8 mouse cellular contexts compared by ENCODE assay signal in the genomic region with DNA sequence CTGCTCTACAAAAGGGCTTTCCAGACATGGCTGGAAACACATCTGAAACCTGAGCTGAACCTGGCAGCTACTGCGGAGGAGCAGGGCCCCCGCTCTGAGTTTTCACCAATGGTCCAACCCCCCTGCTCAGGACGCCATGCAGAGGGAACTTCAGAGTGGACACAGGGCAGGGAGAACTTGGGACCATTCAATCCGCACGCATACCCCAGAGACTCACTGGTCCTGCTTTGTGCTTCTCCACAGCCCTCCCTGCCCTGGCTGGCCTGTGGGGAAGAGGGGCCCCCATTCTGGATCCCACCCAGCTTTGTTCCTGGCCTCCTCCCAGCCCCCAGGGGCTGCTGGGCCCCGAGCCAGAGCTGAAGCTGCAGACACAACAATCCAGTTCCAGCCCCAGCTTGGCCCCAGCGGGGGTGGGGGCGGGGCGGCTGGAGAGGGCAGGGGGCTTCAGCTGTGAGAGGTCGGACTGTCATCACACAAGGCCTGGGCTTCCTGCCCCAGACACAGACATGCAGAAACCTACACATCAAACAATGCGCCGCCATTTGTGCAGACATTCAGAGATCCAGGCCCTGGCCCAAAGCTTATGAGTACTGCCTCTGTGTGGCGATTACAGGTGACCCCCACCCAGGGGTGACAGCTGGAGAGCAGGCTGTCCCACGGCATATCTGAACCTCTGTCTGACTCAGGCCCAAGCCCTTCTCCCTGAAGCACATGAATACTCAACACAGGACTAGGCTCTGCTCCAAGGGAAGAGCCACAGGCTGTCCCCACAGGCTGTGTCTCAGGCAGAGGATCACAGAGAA. TPM values are rescaled to one million over a fixed set of nuclear protein-coding genes. Genes with fewer than 3 reads are reported as not detected.
DNase-seq lines count a peak whose midpoint lies in the region; ATAC-seq lines count a peak whose summit lies in the region.

No protein-coding gene starts in this region.

- 20% methylated on average over 14 of the region's 14 CpGs for WGBS in kidney, embryonic 15.5 days
- 23% methylated on average over 14 of the region's 14 CpGs for WGBS in heart, embryonic 11.5 days (ENCODE audit: insufficient replicate concordance)
- 17% methylated on average over 14 of the region's 14 CpGs for WGBS in limb, embryonic 13.5 days
- WGBS in neural tube, embryonic 14.5 days = 24% methylated on average over 14 of the region's 14 CpGs

- peaks cover 53% of the 10 kb centered on the region for H3K4me1 ChIP-seq in kidney, embryonic 15.5 days
- H3K4me1 ChIP-seq in heart, embryonic 11.5 days (ENCODE audit: control insufficient read depth, insufficient read depth, low read length) = peaks cover 30% of the 10 kb centered on the region
- peaks cover 60% of the 10 kb centered on the region for H3K4me1 ChIP-seq in limb, embryonic 13.5 days
- peaks cover 16% of the 10 kb centered on the region for H3K4me1 ChIP-seq in neural tube, embryonic 14.5 days (ENCODE audit: control insufficient read depth, insufficient read depth, low read length)

- peak overlapping the region; percentile 21; the same call in 1 of the 2 replicates for H3K4me2 ChIP-seq in kidney, embryonic 15.5 days
- peak overlapping the region; percentile 41 for H3K4me2 ChIP-seq in heart, embryonic 11.5 days
- H3K4me2 ChIP-seq in limb, embryonic 13.5 days (replicated peaks) = peak overlapping the region; percentile 54
- 0 out of 2 replicates have a peak overlapping the region, but pooled peaks have one; percentile 16 for H3K4me2 ChIP-seq in neural tube, embryonic 14.5 days (ENCODE audit: low read depth, low read length)

- no peaks in the 10 kb centered on the region for H3K9me3 ChIP-seq in kidney, embryonic 15.5 days (replicated peaks)
- no peaks in the 10 kb centered on the region for H3K9me3 ChIP-seq in heart, embryonic 11.5 days (replicated peaks; ENCODE audit: control insufficient read depth, low read length)
- H3K9me3 ChIP-seq in limb, embryonic 13.5 days = no peaks in the 10 kb centered on the region
- H3K9me3 ChIP-seq in neural tube, embryonic 14.5 days (ENCODE audit: control insufficient read depth, low read length) = no peaks in the 10 kb centered on the region

- DNase-seq in kidney, postnatal 36 days = no peak
- DNase-seq in embryo, embryonic 10 days (ENCODE audit: low spot score) = peak; percentile 47
- DNase-seq in thymus, postnatal 4 days = no peak

- H3K27ac ChIP-seq in kidney, embryonic 15.5 days = peak overlapping the region; percentile 85
- peak overlapping the region; percentile 86 for H3K27ac ChIP-seq in heart, embryonic 11.5 days (ENCODE audit: low read depth, low read length)
- peak overlapping the region; percentile 97 for H3K27ac ChIP-seq in limb, embryonic 13.5 days
- peak overlapping the region; percentile 84 for H3K27ac ChIP-seq in neural tube, embryonic 14.5 days (ENCODE audit: low read depth, low read length)

- ATAC-seq in kidney, embryonic 15.5 days (replicated peaks; ENCODE audit: low FRiP score) = peak; percentile 71
- peak; percentile 65 for ATAC-seq in heart, embryonic 11.5 days (replicated peaks; ENCODE audit: insufficient number of reproducible peaks, low FRiP score, low TSS enrichment)
- peak; percentile 75 for ATAC-seq in limb, embryonic 13.5 days (ENCODE audit: low FRiP score, low read depth)
- peak; percentile 67 for ATAC-seq in neural tube, embryonic 14.5 days (ENCODE audit: low read depth)
- ATAC-seq in activated CD4-positive, CD25-positive, alpha-beta regulatory T cell, adult 4 months = no peak

- no peak overlapping the region for H3K4me3 ChIP-seq in kidney, embryonic 15.5 days (replicated peaks)
- H3K4me3 ChIP-seq in heart, embryonic 11.5 days (ENCODE audit: low read depth, low read length) = no peak overlapping the region
- H3K4me3 ChIP-seq in limb, embryonic 13.5 days = 0 out of 2 replicates have a peak overlapping the region, but pooled peaks have one; percentile 0
- no peak overlapping the region for H3K4me3 ChIP-seq in neural tube, embryonic 14.5 days (ENCODE audit: low read depth, low read length)

- peaks cover 77% of the 10 kb centered on the region for H3K36me3 ChIP-seq in kidney, embryonic 15.5 days
- H3K36me3 ChIP-seq in heart, embryonic 11.5 days (ENCODE audit: control insufficient read depth, insufficient read depth, low read length) = peaks cover 4% of the 10 kb centered on the region
- H3K36me3 ChIP-seq in limb, embryonic 13.5 days = peaks cover 60% of the 10 kb centered on the region
- no peaks in the 10 kb centered on the region; the same call in none of the 2 replicates for H3K36me3 ChIP-seq in neural tube, embryonic 14.5 days (ENCODE audit: control insufficient read depth, insufficient read depth, low read length)

- H3K9ac ChIP-seq in kidney, embryonic 15.5 days = 0 out of 2 replicates have a peak overlapping the region, but pooled peaks have one; percentile 12
- H3K9ac ChIP-seq in heart, embryonic 11.5 days (ENCODE audit: low read depth, low read length) = peak overlapping the region; percentile 67
- peak overlapping the region; percentile 27; the same call in 1 of the 2 replicates for H3K9ac ChIP-seq in limb, embryonic 13.5 days
- H3K9ac ChIP-seq in neural tube, embryonic 14.5 days (replicated peaks; ENCODE audit: low read depth, low read length) = peak overlapping the region; percentile 28

- no peaks in the 10 kb centered on the region for H3K27me3 ChIP-seq in kidney, embryonic 15.5 days
- H3K27me3 ChIP-seq in heart, embryonic 11.5 days (ENCODE audit: control insufficient read depth, insufficient read depth, low read length) = no peaks in the 10 kb centered on the region
- no peaks in the 10 kb centered on the region for H3K27me3 ChIP-seq in limb, embryonic 13.5 days
- H3K27me3 ChIP-seq in neural tube, embryonic 14.5 days (ENCODE audit: control insufficient read depth, insufficient read depth, low read length) = no peaks in the 10 kb centered on the region

RNA-seq across cellular contexts. Expression of gene Mfap2, which starts 10.8 kb away (rescaled TPM):
- polyA plus RNA-seq in kidney, embryonic 15.5 days (2015; fragmentation: Nextera tagmentation; extraction: Ambion mirVana) = 340 and 433 TPM in 2 replicates
- polyA plus RNA-seq in heart, embryonic 11.5 days (2014; fragmentation: Nextera tagmentation; extraction: Ambion mirVana) = 246 and 248 TPM in 2 replicates
- polyA plus RNA-seq in limb, embryonic 13.5 days (2015; fragmentation: Nextera tagmentation; extraction: Ambion mirVana) = 757 and 803 TPM in 2 replicates
- 109 and 229 TPM in 2 replicates for polyA plus RNA-seq in neural tube, embryonic 14.5 days (2014; fragmentation: Nextera tagmentation; extraction: Ambion mirVana)
- not detected for polyA plus RNA-seq in activated CD4-positive, CD25-positive, alpha-beta regulatory T cell, adult 4 months (2017; shearing (Covaris generic))

RNA-seq across cellular contexts. Expression of gene Atp13a2, which starts 34.3 kb away (rescaled TPM):
- polyA plus RNA-seq in kidney, embryonic 15.5 days (2015; fragmentation: Nextera tagmentation; extraction: Ambion mirVana) = 40.5 and 45.3 TPM in 2 replicates
- polyA plus RNA-seq in heart, embryonic 11.5 days (2014; fragmentation: Nextera tagmentation; extraction: Ambion mirVana) = 18.2 and 18.9 TPM in 2 replicates
- polyA plus RNA-seq in limb, embryonic 13.5 days (2015; fragmentation: Nextera tagmentation; extraction: Ambion mirVana) = 37.4 and 41.8 TPM in 2 replicates
- polyA plus RNA-seq in neural tube, embryonic 14.5 days (2014; fragmentation: Nextera tagmentation; extraction: Ambion mirVana) = 155 and 160 TPM in 2 replicates
- polyA plus RNA-seq in activated CD4-positive, CD25-positive, alpha-beta regulatory T cell, adult 4 months (2017; shearing (Covaris generic)) = 1 to 10 TPM; 5.6 to 7.5 TPM

RNA-seq across cellular contexts. Expression of gene Crocc, which starts 39.3 kb away (rescaled TPM):
- polyA plus RNA-seq in kidney, embryonic 15.5 days (2015; fragmentation: Nextera tagmentation; extraction: Ambion mirVana) = 8.5 and 9.5 TPM in 2 replicates
- 4.5 and 4.7 TPM in 2 replicates for polyA plus RNA-seq in heart, embryonic 11.5 days (2014; fragmentation: Nextera tagmentation; extraction: Ambion mirVana)
- 7.2 and 8.0 TPM in 2 replicates for polyA plus RNA-seq in limb, embryonic 13.5 days (2015; fragmentation: Nextera tagmentation; extraction: Ambion mirVana)
- polyA plus RNA-seq in neural tube, embryonic 14.5 days (2014; fragmentation: Nextera tagmentation; extraction: Ambion mirVana) = 4.8 and 5.2 TPM in 2 replicates
- 1 to 10 TPM in 1 of 2 experiments, under 1 TPM in 1; 0.98 to 1.4 TPM for polyA plus RNA-seq in activated CD4-positive, CD25-positive, alpha-beta regulatory T cell, adult 4 months (2017; shearing (Covaris generic))

RNA-seq across cellular contexts. Expression of gene Necap2, which starts 57.1 kb away (rescaled TPM):
- 80.0 and 89.4 TPM in 2 replicates for polyA plus RNA-seq in kidney, embryonic 15.5 days (2015; fragmentation: Nextera tagmentation; extraction: Ambion mirVana)
- 34.4 and 41.9 TPM in 2 replicates for polyA plus RNA-seq in heart, embryonic 11.5 days (2014; fragmentation: Nextera tagmentation; extraction: Ambion mirVana)
- polyA plus RNA-seq in limb, embryonic 13.5 days (2015; fragmentation: Nextera tagmentation; extraction: Ambion mirVana) = 88.7 and 92.3 TPM in 2 replicates
- polyA plus RNA-seq in neural tube, embryonic 14.5 days (2014; fragmentation: Nextera tagmentation; extraction: Ambion mirVana) = 37.0 and 49.9 TPM in 2 replicates
- polyA plus RNA-seq in activated CD4-positive, CD25-positive, alpha-beta regulatory T cell, adult 4 months (2017; shearing (Covaris generic)) = 100 to 1,000 TPM in 1 of 2 experiments, 10 to 100 TPM in 1; 85.5 to 101 TPM

Comparison
In these comparisons a context has a peak if more than half of its experiments do, and no peak if none do; other contexts are left out.
1. H3K9ac ChIP-seq: peak in every context shown above with its lines; median percentile 67 in heart, embryonic 11.5 days; 28 in neural tube, embryonic 14.5 days; 27 in limb, embryonic 13.5 days; 12 in kidney, embryonic 15.5 days.
2. RNA of gene Mfap2, which starts 10.8 kb away (polyA plus RNA-seq): 757 to 803 TPM in limb, embryonic 13.5 days, 340 to 433 TPM in kidney, embryonic 15.5 days, 246 to 248 TPM in heart, embryonic 11.5 days and 109 to 229 TPM in neural tube, embryonic 14.5 days; not detected in activated CD4-positive, CD25-positive, alpha-beta regulatory T cell, adult 4 months; every median in the first group is over 10 times any median in the second.
3. Peak in every context shown above with its lines, with median percentiles within 50 percentile points of each other: H3K27ac ChIP-seq and H3K4me2 ChIP-seq.